Comparison of ENCODE assay signal across 17 mouse cellular contexts in genomic region chr6:145781966-145782365, GRCm38 (mm10). TPM values are rescaled to one million over a fixed set of nuclear protein-coding genes. Genes with fewer than 3 reads are reported as not detected.
DNase-seq lines count a peak whose midpoint lies in the region; ATAC-seq and TF ChIP-seq lines count a peak whose summit lies in the region.
"Had no signal": no experiment of that assay in that cellular context is flagged by ENCODE, and none has a peak within 500 bp of the region (broad histone marks: within the 10 kb centered on the region; RNA-seq: fewer than 3 reads in every experiment).

No protein-coding gene starts in this region.

- no peak overlapping the region for H3K4me2 ChIP-seq in forebrain, postnatal 0 days (ENCODE audit: low read depth)
- no peak overlapping the region for H3K4me2 ChIP-seq in heart, embryonic 15.5 days
- H3K4me2 ChIP-seq in limb, embryonic 12.5 days = no peak overlapping the region
- no peak overlapping the region for H3K4me2 ChIP-seq in hindbrain, postnatal 0 days (ENCODE audit: low read depth, low read length)
- H3K4me2 ChIP-seq: hindbrain, embryonic 15.5 days; lung, embryonic 15.5 days had no signal

- WGBS in forebrain, embryonic 10.5 days = 51% methylated on average over 2 of the region's 2 CpGs
- 69% methylated on average over 2 of the region's 2 CpGs for WGBS in forebrain, postnatal 0 days
- 57% methylated on average over 2 of the region's 2 CpGs for WGBS in heart, embryonic 15.5 days
- 46% methylated on average over 2 of the region's 2 CpGs for WGBS in limb, embryonic 12.5 days
- 65% methylated on average over 2 of the region's 2 CpGs for WGBS in limb, embryonic 10.5 days
- WGBS in hindbrain, postnatal 0 days = 66% methylated on average over 2 of the region's 2 CpGs

- no peak for DNase-seq in forebrain, embryonic 10.5 days (ENCODE audit: extremely low spot score, low spot score)
- no peak for DNase-seq in forebrain, postnatal 0 days
- DNase-seq in heart, postnatal 10 days = no peak
- DNase-seq in limb, embryonic 10.5 days (ENCODE audit: low spot score) = no peak
- peak; percentile 50 for DNase-seq in retina, postnatal 1 day
- DNase-seq in hindbrain, postnatal 0 days (ENCODE audit: low spot score) = no peak
- DNase-seq: adrenal gland, postnatal 25 days; heart, postnatal 4 days; kidney, postnatal 36 days; lung, postnatal 4 days had no signal

- TF ChIP-seq CTCF in forebrain, postnatal 0 days (IDR thresholded peaks at IDR 0.05; ENCODE audit: low read depth) = no peak
- TF ChIP-seq CTCF in hindbrain, postnatal 0 days (IDR thresholded peaks at IDR 0.05; ENCODE audit: low read depth) = no peak

- H3K36me3 ChIP-seq in forebrain, embryonic 10.5 days (replicated peaks) = no peaks in the 10 kb centered on the region
- H3K36me3 ChIP-seq in forebrain, postnatal 0 days (ENCODE audit: insufficient read depth) = no peaks in the 10 kb centered on the region
- H3K36me3 ChIP-seq in heart, embryonic 15.5 days = no peaks in the 10 kb centered on the region
- no peaks in the 10 kb centered on the region; the same call in 1 of the 2 replicates for H3K36me3 ChIP-seq in limb, embryonic 12.5 days
- H3K36me3 ChIP-seq in limb, embryonic 10.5 days = 0 out of 2 replicates have a peak, but pooled peaks cover 3% of the 10 kb centered on the region
- no peaks in the 10 kb centered on the region for H3K36me3 ChIP-seq in hindbrain, postnatal 0 days (ENCODE audit: insufficient read depth, low read length)
- H3K36me3 ChIP-seq: G1E; hindbrain, embryonic 15.5 days; lung, embryonic 15.5 days had no signal

- peaks cover 3% of the 10 kb centered on the region; the same call in 1 of the 2 replicates for H3K9me3 ChIP-seq in forebrain, embryonic 10.5 days
- no peaks in the 10 kb centered on the region for H3K9me3 ChIP-seq in forebrain, postnatal 0 days (ENCODE audit: low read length)
- H3K9me3 ChIP-seq in heart, embryonic 15.5 days (replicated peaks) = no peaks in the 10 kb centered on the region
- H3K9me3 ChIP-seq in limb, embryonic 12.5 days = no peaks in the 10 kb centered on the region
- 0 out of 2 replicates have a peak, but pooled peaks cover 2% of the 10 kb centered on the region for H3K9me3 ChIP-seq in limb, embryonic 10.5 days (replicated peaks)
- no peaks in the 10 kb centered on the region for H3K9me3 ChIP-seq in hindbrain, postnatal 0 days (ENCODE audit: low read length)
- H3K9me3 ChIP-seq: hindbrain, embryonic 15.5 days; lung, embryonic 15.5 days had no signal

- no peak overlapping the region for H3K4me3 ChIP-seq in forebrain, embryonic 10.5 days
- no peak overlapping the region for H3K4me3 ChIP-seq in forebrain, postnatal 0 days (ENCODE audit: low read depth, low read length)
- no peak overlapping the region for H3K4me3 ChIP-seq in heart, embryonic 15.5 days
- no peak overlapping the region for H3K4me3 ChIP-seq in limb, embryonic 12.5 days (replicated peaks)
- no peak overlapping the region for H3K4me3 ChIP-seq in limb, embryonic 10.5 days
- no peak overlapping the region for H3K4me3 ChIP-seq in hindbrain, postnatal 0 days (ENCODE audit: low read length)
- H3K4me3 ChIP-seq: hindbrain, embryonic 15.5 days; lung, embryonic 15.5 days had no signal

- intact Hi-C loops in heart, postnatal 10 days (cut with DNase I) = no loop called here

- no peaks in the 10 kb centered on the region for H3K27me3 ChIP-seq in forebrain, embryonic 10.5 days (ENCODE audit: poor library complexity, severe bottlenecking)
- no peaks in the 10 kb centered on the region for H3K27me3 ChIP-seq in forebrain, postnatal 0 days (ENCODE audit: insufficient read depth, low read length)
- H3K27me3 ChIP-seq in heart, embryonic 15.5 days = no peaks in the 10 kb centered on the region
- no peaks in the 10 kb centered on the region for H3K27me3 ChIP-seq in limb, embryonic 12.5 days
- no peaks in the 10 kb centered on the region for H3K27me3 ChIP-seq in limb, embryonic 10.5 days (ENCODE audit: low read depth, poor library complexity, severe bottlenecking)
- H3K27me3 ChIP-seq in hindbrain, postnatal 0 days (ENCODE audit: insufficient read depth, low read length) = no peaks in the 10 kb centered on the region
- H3K27me3 ChIP-seq: hindbrain, embryonic 15.5 days; lung, embryonic 15.5 days had no signal

- peaks cover 27% of the 10 kb centered on the region for H3K4me1 ChIP-seq in forebrain, embryonic 10.5 days
- H3K4me1 ChIP-seq in forebrain, postnatal 0 days (ENCODE audit: insufficient read depth) = no peaks in the 10 kb centered on the region
- peaks cover 29% of the 10 kb centered on the region for H3K4me1 ChIP-seq in heart, embryonic 15.5 days (replicated peaks)
- peaks cover 41% of the 10 kb centered on the region for H3K4me1 ChIP-seq in limb, embryonic 12.5 days (replicated peaks)
- peaks cover 40% of the 10 kb centered on the region for H3K4me1 ChIP-seq in limb, embryonic 10.5 days
- no peaks in the 10 kb centered on the region for H3K4me1 ChIP-seq in hindbrain, postnatal 0 days (ENCODE audit: insufficient read depth, low read length)

- 0 out of 2 replicates have a peak overlapping the region, but pooled peaks have one; percentile 25 for H3K27ac ChIP-seq in forebrain, embryonic 10.5 days
- no peak overlapping the region for H3K27ac ChIP-seq in forebrain, postnatal 0 days (ENCODE audit: low read depth, low read length)
- H3K27ac ChIP-seq in heart, embryonic 15.5 days = peak overlapping the region; percentile 59
- 0 out of 2 replicates have a peak overlapping the region, but pooled peaks have one; percentile 2 for H3K27ac ChIP-seq in limb, embryonic 12.5 days
- no peak overlapping the region for H3K27ac ChIP-seq in limb, embryonic 10.5 days
- H3K27ac ChIP-seq in hindbrain, postnatal 0 days = no peak overlapping the region
- H3K27ac ChIP-seq: hindbrain, embryonic 15.5 days; liver, embryonic 14.5 days; lung, embryonic 15.5 days had no signal

- H3K9ac ChIP-seq in forebrain, postnatal 0 days = no peak overlapping the region
- H3K9ac ChIP-seq in heart, embryonic 15.5 days = no peak overlapping the region
- no peak overlapping the region for H3K9ac ChIP-seq in limb, embryonic 12.5 days (replicated peaks)
- no peak overlapping the region for H3K9ac ChIP-seq in hindbrain, postnatal 0 days (replicated peaks; ENCODE audit: low read length)
- H3K9ac ChIP-seq: hindbrain, embryonic 15.5 days; liver, embryonic 14.5 days; lung, embryonic 15.5 days had no signal

- ATAC-seq in forebrain, postnatal 0 days = no peak
- no peak for ATAC-seq in heart, embryonic 15.5 days (replicated peaks; ENCODE audit: insufficient number of reproducible peaks, insufficient read depth, low FRiP score, low read depth)
- ATAC-seq in limb, embryonic 12.5 days (ENCODE audit: insufficient number of reproducible peaks, insufficient read depth, low FRiP score, low TSS enrichment, low read depth) = no peak
- no peak for ATAC-seq in hindbrain, postnatal 0 days
- ATAC-seq: intestine, postnatal 0 days had no signal

RNA-seq across cellular contexts. Expression of gene Rassf8, which starts 35.4 kb away (rescaled TPM):
- 1.7 and 2.3 TPM in 2 replicates for polyA plus RNA-seq in forebrain, embryonic 10.5 days (2016; fragmentation: Nextera tagmentation; extraction: Ambion mirVana)
- total RNA-seq in forebrain, postnatal 0 days (2014; rRNA removed) = 8.8 and 10.6 TPM in 2 replicates
- polyA plus RNA-seq in forebrain, postnatal 0 days (2015; fragmentation: Nextera tagmentation; extraction: Ambion mirVana) = 2.4 and 2.8 TPM in 2 replicates
- 10.5 and 12.0 TPM in 2 replicates for polyA plus RNA-seq in heart, embryonic 15.5 days (2015; fragmentation: Nextera tagmentation; extraction: Ambion mirVana)
- total RNA-seq in heart, postnatal 10 days (2021) = 10 to 100 TPM; 75.4 to 82.3 TPM
- polyA plus RNA-seq in limb, embryonic 12.5 days (2016; fragmentation: Nextera tagmentation; extraction: Ambion mirVana) = 9.2 and 13.7 TPM in 2 replicates
- 3.9 and 6.4 TPM in 2 replicates for polyA plus RNA-seq in limb, embryonic 10.5 days (2016; fragmentation: Nextera tagmentation; extraction: Ambion mirVana)
- 15.0 and 18.6 TPM in 2 replicates for total RNA-seq in hindbrain, postnatal 0 days (2014; rRNA removed)
- polyA plus RNA-seq in hindbrain, postnatal 0 days (2015; fragmentation: Nextera tagmentation; extraction: Ambion mirVana) = 5.5 and 6.5 TPM in 2 replicates
- polyA plus RNA-seq: G1E had no signal

Comparison
In these comparisons a context has a peak if more than half of its experiments do, and no peak if none do; other contexts are left out.
1. H3K27ac ChIP-seq: peak in forebrain, embryonic 10.5 days (single experiment), heart, embryonic 15.5 days (single experiment) and limb, embryonic 12.5 days (single experiment); none in forebrain, postnatal 0 days (single experiment), limb, embryonic 10.5 days (single experiment) and hindbrain, postnatal 0 days (single experiment).